Mouse (Mus musculus) WW6 (cell line): Measurements from ENCODE around the gene Rab42.
"Not testable (repeated sequence)": the region's sequence is repeated elsewhere in the genome, so short reads cannot be mapped to it uniquely, and the experiment has no call there.

ENCODE experiments used
- DNase-seq: peaks from one replicate; pipeline ENCODE4 v3.0.0-alpha.2; 2013; ENCODE audit warnings: low read depth, low spot score

The Rab42 gene

GRCm38 (mm10) chr4:132311801-132312200 lies 8.6 kb upstream of the Rab42 start:
- no peak for DNase-seq

- no peak for DNase-seq
Measured at GRCm38 (mm10) chr4:132311209-132311608, 8.0 kb upstream of the Rab42 start.

GRCm38 (mm10) chr4:132309849-132310472 lies 6.8 kb upstream of the Rab42 start:
- no peak for DNase-seq

DNA sequence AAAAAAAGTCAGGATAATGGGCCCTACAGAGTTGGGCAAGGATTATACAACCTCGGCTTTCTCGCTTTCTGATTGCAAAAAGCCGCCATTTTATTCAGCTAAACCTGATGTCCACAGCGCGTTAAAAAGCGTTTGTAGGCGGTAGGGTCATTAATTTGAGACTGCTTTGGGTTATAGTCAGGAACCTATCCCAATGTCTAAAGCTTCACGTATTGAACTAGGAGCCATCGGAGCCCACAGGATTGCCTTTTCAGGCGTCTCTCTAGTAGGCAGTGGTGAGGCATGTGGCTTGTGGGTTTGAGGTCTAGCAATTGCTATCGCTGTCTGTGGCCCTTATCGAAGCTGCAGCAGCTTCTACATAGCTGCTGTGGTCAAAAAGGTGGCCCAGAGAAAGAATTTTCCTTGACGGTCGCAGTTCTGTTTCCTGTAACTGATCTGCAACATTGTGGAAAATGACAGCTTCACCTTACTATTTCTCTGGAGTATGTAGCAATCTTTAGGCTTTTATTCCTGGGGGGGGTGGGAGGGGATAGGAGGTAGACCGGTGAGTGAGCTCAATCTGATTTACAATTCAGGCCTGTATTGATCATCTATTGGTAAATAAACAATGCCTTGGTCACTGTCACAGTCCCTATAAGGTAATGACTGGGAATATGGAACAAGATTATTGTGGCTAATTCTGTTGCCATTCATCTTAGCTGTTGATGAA lies 6.1 kb upstream of the Rab42 start:
- DNase-seq = no peak

DNA sequence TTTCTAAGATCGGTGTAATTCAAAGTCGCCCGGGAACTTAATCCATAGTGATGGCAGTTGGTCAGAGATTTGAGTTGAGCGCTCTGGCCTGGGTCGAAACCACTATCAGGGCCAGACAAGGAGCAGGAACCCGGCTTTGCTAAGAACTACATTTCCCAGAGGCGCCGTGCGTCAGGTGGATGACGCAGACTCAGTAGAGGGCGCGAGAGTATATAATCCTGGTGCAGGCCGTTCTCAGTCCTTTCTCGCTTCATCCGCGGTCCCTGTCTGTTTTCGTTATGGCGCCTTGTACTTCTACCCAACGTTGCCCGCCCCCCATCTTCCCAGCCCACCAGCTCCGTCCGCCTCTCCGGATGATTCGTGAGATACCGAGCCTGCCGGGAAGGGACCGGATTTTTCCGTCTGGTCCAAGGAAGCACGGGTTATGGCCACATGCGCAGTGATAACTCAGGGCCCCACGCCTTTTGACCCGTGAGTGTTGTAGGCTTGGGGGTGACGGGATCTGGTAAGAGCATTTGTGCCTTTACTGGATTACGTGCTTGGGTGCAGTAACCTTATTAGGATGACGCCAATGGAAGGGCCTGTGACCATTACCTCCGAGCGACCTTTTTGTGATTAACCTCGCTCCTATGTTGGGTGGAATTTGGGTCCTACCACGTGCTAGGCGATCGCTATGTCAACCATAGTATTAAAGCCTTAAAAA lies 5.4 kb upstream of the Rab42 start:
- no peak for DNase-seq

- no peak for DNase-seq
Measured at GRCm38 (mm10) chr4:132306004-132306403, 2.8 kb upstream of the Rab42 start.

GRCm38 (mm10) chr4:132305276-132305675 lies 2.1 kb upstream of the Rab42 start:
- no peak for DNase-seq

- DNase-seq = not testable (repeated sequence)
Measured at GRCm38 (mm10) chr4:132303484-132303883, 299 bp upstream of the Rab42 start.

GRCm38 (mm10) chr4:132301965-132302938 lies 933 bp downstream of the Rab42 start:
- no peak for DNase-seq

GRCm38 (mm10) chr4:132301486-132301885 lies 1.7 kb downstream of the Rab42 start:
- no peak for DNase-seq

- no peak for DNase-seq
Measured at GRCm38 (mm10) chr4:132299849-132300248, 3.3 kb downstream of the Rab42 start.

GRCm38 (mm10) chr4:132295696-132296390 lies 7.3 kb downstream of the Rab42 start:
- no peak for DNase-seq

DNA sequence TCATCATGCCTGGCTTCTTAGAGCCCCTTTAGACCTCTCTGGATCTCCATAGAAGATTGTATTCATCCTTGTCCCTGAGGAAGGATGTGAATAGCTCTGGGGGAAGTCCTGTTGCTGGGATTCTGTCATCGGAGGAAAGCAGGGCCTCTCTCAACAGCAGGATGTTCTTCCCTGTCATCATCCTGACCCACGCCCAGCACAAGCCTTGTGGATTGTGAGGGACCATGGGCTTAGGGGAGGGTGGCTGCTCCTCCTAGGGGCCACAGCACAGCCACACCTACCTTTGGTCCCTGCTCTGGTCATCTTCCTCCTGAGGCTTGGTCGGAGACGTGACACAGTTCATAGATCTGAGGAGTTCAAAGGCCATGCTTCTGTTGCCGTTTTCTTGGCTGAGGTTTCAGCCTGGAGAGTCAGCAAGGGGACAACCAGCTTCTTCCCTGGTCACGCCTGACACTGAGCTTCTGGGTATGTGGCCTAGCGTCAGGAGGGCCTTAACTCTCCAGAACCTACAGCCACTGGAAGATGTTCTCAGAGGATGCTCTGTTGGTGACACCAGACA lies 9.4 kb downstream of the Rab42 start:
- DNase-seq = no peak

- DNase-seq = no peak
Measured at GRCm38 (mm10) chr4:132292988-132293387, 10.2 kb downstream of the Rab42 start.

DNA sequence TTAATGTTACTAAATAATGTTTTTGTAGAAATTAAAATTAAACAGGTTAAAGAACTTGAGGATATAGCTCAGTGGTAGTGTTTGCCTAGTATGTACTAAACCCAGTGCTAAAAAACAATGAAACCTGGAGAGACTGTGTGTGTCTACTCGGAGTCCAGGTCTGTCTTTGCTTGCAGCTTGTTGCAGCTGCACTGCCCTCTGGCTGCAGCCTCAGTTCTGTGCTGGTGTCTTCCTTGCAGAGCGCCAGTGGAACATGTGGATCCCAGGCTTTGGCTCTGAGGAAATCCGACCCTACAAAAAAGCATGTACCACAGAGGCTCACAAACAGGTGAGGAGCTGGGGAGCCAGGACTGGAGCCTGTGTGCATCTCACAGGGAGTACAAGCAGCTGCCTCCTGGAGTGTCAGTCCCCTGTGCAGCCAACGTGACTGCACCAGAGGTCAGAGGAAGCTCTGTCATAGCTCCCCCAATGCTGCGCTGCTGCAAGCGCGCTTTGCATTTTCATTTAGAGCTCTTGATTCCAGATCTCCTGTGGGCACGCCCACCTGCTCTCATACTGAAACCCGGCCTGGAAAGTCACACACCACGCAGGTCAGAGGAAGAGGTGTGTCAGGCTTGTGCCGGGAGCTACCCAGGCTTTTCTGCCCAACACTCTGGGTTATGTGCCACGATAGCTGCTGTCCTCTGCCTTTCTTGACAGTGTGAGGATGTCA lies 11.4 kb downstream of the Rab42 start:
- DNase-seq = no peak

DNA sequence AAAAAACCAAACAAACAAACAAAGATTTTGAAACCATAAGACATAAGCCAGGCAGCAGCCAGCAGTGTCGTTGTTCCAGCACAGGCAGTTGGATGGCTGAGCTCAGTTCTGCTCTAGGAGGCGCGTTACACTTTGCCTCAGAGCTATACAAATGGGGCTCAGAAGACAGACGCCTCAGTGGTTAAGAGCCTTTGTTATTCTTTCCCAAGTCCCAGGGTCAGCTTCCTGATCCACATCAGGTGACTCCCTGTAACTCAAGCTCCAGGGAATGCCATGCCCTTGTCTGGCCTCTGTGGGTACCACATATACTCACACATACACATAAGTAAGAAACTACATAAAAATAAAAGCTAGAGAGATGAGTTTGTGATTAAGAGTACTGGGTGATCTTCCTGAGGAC lies 12.1 kb downstream of the Rab42 start:
- DNase-seq = no peak

GRCm38 (mm10) chr4:132288840-132289239 lies 14.3 kb downstream of the Rab42 start:
- DNase-seq = not testable (repeated sequence)

DNA sequence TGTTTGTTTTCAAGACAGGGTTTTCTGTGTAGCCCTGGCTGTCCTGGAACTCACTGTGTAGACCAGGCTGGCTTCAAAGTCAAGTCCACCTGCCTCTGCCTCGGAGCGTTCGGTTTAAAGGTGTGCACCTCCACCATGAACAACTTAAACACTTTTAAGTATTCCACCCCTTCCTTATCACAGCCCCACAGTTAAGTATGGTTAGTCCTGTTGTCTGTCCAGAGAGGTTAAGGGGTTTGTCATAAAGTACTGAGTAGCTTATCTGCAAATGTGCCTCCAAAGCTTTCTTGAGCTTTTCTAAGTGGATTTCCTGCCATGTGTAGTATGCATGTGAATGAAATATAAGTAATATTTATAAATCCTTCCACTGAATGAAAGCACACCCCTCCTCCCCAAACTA lies 27.2 kb downstream of the Rab42 start:
- no peak for DNase-seq

GRCm38 (mm10) chr4:132274156-132274862 lies 28.9 kb downstream of the Rab42 start, which contains the start of gene Taf12:
Gene Taf12, plus strand, starts transcription at chr4:132274375.
- peak; percentile 89 for DNase-seq
